ENCODE assay signal across 16 mouse cellular contexts in genomic region chr12:106115892-106116206, GRCm38 (mm10).
DNase-seq lines count a peak whose midpoint lies in the region; ATAC-seq lines count a peak whose summit lies in the region.
"Had no signal": no experiment of that assay in that cellular context is flagged by ENCODE, and none has a peak within 500 bp of the region (broad histone marks: within the 10 kb centered on the region; RNA-seq: fewer than 3 reads in every experiment).

No protein-coding gene starts in this region.

- H3K4me2 ChIP-seq in forebrain, embryonic 13.5 days: no peak overlapping the region
- no peak overlapping the region for H3K4me2 ChIP-seq in forebrain, embryonic 12.5 days
- H3K4me2 ChIP-seq: heart, embryonic 15.5 days; liver, embryonic 15.5 days; midbrain, embryonic 11.5 days; neural tube, embryonic 12.5 days had no signal

- peak; percentile 13 for DNase-seq in right cerebral cortex, adult 18-20 months
- no peak for DNase-seq in right cerebral cortex, postnatal 36 days (ENCODE audit: low spot score in 2 of 2)
- peak; percentile 17 for DNase-seq in cerebellum, adult 9-11 months
- peak; percentile 29 for DNase-seq in right cerebral cortex, postnatal 4 days
- no peak for DNase-seq in heart, embryonic 10.5 days (ENCODE audit: low spot score)
- DNase-seq: gastrocnemius, postnatal 14 days; kidney, adult 18-20 months; thymus, postnatal 14 days had no signal

- peak; percentile 71 for ATAC-seq in forebrain, embryonic 13.5 days
- no peak for ATAC-seq in forebrain, embryonic 12.5 days (ENCODE audit: low FRiP score)
- ATAC-seq in erythroblast, adult 5-6 weeks (replicated peaks; ENCODE audit: low FRiP score, poor library complexity, severe bottlenecking): no peak
- ATAC-seq: Patski had no signal

- peaks cover 29% of the 10 kb centered on the region for H3K4me1 ChIP-seq in forebrain, embryonic 13.5 days
- H3K4me1 ChIP-seq in forebrain, embryonic 12.5 days: peaks cover 18% of the 10 kb centered on the region
- no peaks in the 10 kb centered on the region for H3K4me1 ChIP-seq in heart, embryonic 10.5 days
- H3K4me1 ChIP-seq: heart, embryonic 15.5 days; liver, embryonic 15.5 days had no signal

- H3K36me3 ChIP-seq in forebrain, embryonic 13.5 days (ENCODE audit: poor library complexity, severe bottlenecking): no peaks in the 10 kb centered on the region
- no peaks in the 10 kb centered on the region for H3K36me3 ChIP-seq in forebrain, embryonic 12.5 days (replicated peaks)
- no peaks in the 10 kb centered on the region for H3K36me3 ChIP-seq in heart, embryonic 10.5 days
- H3K36me3 ChIP-seq: heart, embryonic 15.5 days; liver, embryonic 15.5 days; neural tube, embryonic 12.5 days had no signal

- no peaks in the 10 kb centered on the region for H3K27me3 ChIP-seq in forebrain, embryonic 13.5 days
- peaks cover 14% of the 10 kb centered on the region; the same call in 1 of the 2 replicates for H3K27me3 ChIP-seq in forebrain, embryonic 12.5 days
- no peaks in the 10 kb centered on the region for H3K27me3 ChIP-seq in heart, embryonic 10.5 days (ENCODE audit: insufficient read depth, poor library complexity, severe bottlenecking)
- H3K27me3 ChIP-seq: liver, embryonic 15.5 days; neural tube, embryonic 12.5 days; Patski had no signal

- 46% methylated on average over 5 of the region's 5 CpGs for WGBS in forebrain, embryonic 13.5 days
- 66% methylated on average over 5 of the region's 5 CpGs for WGBS in forebrain, embryonic 12.5 days
- 60% methylated on average over 5 of the region's 5 CpGs for WGBS in heart, embryonic 10.5 days

- H3K9ac ChIP-seq in forebrain, embryonic 13.5 days: no peak overlapping the region
- H3K9ac ChIP-seq in forebrain, embryonic 12.5 days: no peak overlapping the region
- H3K9ac ChIP-seq: heart, embryonic 15.5 days; liver, embryonic 15.5 days; neural tube, embryonic 12.5 days had no signal

- no peaks in the 10 kb centered on the region for H3K9me3 ChIP-seq in forebrain, embryonic 13.5 days (replicated peaks)
- H3K9me3 ChIP-seq in forebrain, embryonic 12.5 days: no peaks in the 10 kb centered on the region
- no peaks in the 10 kb centered on the region for H3K9me3 ChIP-seq in heart, embryonic 10.5 days
- H3K9me3 ChIP-seq: heart, embryonic 15.5 days; liver, embryonic 15.5 days; neural tube, embryonic 12.5 days had no signal

- H3K27ac ChIP-seq in forebrain, embryonic 13.5 days: no peak overlapping the region; the same call in 1 of the 2 replicates
- H3K27ac ChIP-seq in forebrain, embryonic 12.5 days: no peak overlapping the region
- no peak overlapping the region for H3K27ac ChIP-seq in heart, embryonic 10.5 days
- H3K27ac ChIP-seq: heart, embryonic 15.5 days; liver, embryonic 15.5 days; neural tube, embryonic 12.5 days had no signal

- H3K4me3 ChIP-seq in forebrain, embryonic 13.5 days: no peak overlapping the region
- H3K4me3 ChIP-seq in forebrain, embryonic 12.5 days (replicated peaks): no peak overlapping the region
- H3K4me3 ChIP-seq in heart, embryonic 10.5 days: no peak overlapping the region
- H3K4me3 ChIP-seq: heart, embryonic 15.5 days; liver, embryonic 15.5 days; neural tube, embryonic 12.5 days had no signal

Comparison
In these comparisons a context has a peak if more than half of its experiments do, and no peak if none do; other contexts are left out.
1. DNase-seq: peak in right cerebral cortex, adult 18-20 months (single experiment), cerebellum, adult 9-11 months (single experiment) and right cerebral cortex, postnatal 4 days (single experiment); none in right cerebral cortex, postnatal 36 days (0 of 2) and heart, embryonic 10.5 days (single experiment).